Mouse (Mus musculus) bone marrow macrophage, adult 2 months (primary cell): ENCODE measurements at regions not wholly inside any gene's neighbourhood (a gene's known extent, or its start where the extent isn't known, plus 50 kb on each side); places are given as distances from the start of the nearest gene placed in this dataset.

Experiments used
- CTCF ChIP-seq: IDR thresholded peaks from 2 replicates; pipeline ENCODE4 v1.5.1; 2012; ENCODE audit warnings: low read depth, mild to moderate bottlenecking, low read length, moderate library complexity
- POLR2A ChIP-seq: IDR thresholded peaks from 2 replicates; pipeline ENCODE4 v1.6.1; 2012; ENCODE audit warnings: mild to moderate bottlenecking, low read depth, low read length, borderline replicate concordance

DNA sequence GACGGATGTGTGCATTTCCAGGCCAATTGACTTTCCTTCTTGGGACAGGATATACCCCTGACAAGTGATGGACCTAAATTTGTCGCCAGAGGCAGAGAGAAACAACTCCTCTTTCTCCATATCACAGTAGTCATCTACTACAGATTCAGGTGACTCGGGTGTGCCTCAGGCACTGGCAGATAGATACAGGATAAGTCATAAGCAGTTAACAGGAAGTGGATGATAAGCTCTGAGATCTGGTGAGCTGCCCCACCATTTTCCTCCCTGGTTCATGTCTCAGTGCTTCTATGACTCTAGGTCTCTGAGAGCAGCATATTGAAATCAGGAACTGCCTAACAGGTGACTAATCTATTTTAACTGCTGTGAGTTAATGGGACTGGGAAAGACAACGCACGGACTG is 73.4 kb upstream of the Ubl3 start:
- TF ChIP-seq CTCF (no peak), POLR2A (no peak)
